Mouse (Mus musculus): ENCODE results near the gene 5430419D17Rik. TPM values are rescaled to one million over a fixed set of nuclear protein-coding genes. Genes with fewer than 3 reads are reported as not detected.
A peak's percentile ranks its signal among the peaks of the same experiment; 100 is the strongest.

The 5430419D17Rik gene
- polyA plus RNA-seq, 1 experiment from 2014 or later: not detected

DNA sequence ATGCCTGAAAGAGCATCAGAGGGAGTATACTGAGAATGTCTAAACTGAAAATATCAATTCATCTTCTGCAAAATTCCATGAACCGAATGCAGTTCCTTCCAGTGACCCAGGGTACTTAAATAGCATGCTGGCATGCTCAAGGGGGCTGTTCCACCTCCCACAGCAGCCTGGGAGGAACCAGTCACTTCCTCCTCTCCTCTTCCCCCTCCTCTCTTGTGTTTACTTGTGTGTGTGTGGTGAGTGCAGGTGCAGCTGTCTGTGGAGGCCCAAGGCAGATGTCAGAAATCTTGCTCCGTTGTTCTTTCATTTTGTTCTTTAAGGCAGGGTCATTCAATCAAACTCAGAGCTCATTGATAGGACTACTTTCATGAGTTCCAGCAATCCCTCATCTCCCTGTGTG is 5.1 kb upstream of the 5430419D17Rik start:
- DNase-seq: no peak
- Histone ChIP-seq H3K9ac (no peak overlapping the region), H3K4me2 (no peak overlapping the region)

DNA sequence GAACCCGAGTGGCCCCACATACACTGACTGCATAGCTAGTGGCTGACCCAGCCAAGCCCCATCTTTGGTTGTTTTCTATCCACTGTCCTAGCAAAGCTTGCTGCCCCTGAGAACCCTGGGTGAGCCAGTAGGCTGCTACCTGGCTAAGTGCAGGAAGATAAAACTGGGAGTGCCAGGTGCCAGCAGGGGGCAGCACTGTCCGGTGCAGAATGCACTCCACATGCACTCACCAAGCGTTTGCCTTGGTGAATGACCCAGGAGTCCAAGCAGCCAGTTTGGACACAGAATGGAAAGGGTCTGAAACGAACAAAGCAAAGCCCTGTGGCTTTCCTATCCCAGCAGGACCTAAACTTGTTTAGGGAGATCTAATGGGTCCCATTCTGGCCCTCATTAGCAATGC is 8.5 kb downstream of the 5430419D17Rik start:
- Histone ChIP-seq H3K27me3 (ENCODE audit: insufficient read depth, low read length) (no peaks in the 10 kb centered on the region), H3K27ac (ENCODE audit: low read depth) (no peak overlapping the region), H3K4me1 (ENCODE audit: insufficient read depth) (no peaks in the 10 kb centered on the region), H3K4me2 (no peak overlapping the region), H3K9ac (no peak overlapping the region), H3K4me3 (ENCODE audit: low read depth, low read length) (no peak overlapping the region), H3K9me3 (ENCODE audit: low read depth, low read length) (no peaks in the 10 kb centered on the region), H3K36me3 (ENCODE audit: insufficient read depth) (no peaks in the 10 kb centered on the region)
- ATAC-seq (ENCODE audit: insufficient read depth) (no peak), DNase-seq (peak; percentile 56)
- 39% methylated on average over 4 of the region's 4 CpGs for WGBS
- TF ChIP-seq CTCF (IDR thresholded peaks at IDR 0.05; ENCODE audit: low read depth): peak; percentile 72

More for the DNA sequence above, 5.1 kb upstream of the 5430419D17Rik start:
- Histone ChIP-seq H3K36me3 (ENCODE audit: insufficient read depth) (no peaks in the 10 kb centered on the region), H3K4me3 (ENCODE audit: low read depth, low read length) (no peak overlapping the region), H3K4me1 (ENCODE audit: insufficient read depth) (no peaks in the 10 kb centered on the region), H3K27ac (ENCODE audit: low read depth) (no peak overlapping the region), H3K9me3 (ENCODE audit: low read depth, low read length) (no peaks in the 10 kb centered on the region), H3K27me3 (ENCODE audit: insufficient read depth, low read length) (no peaks in the 10 kb centered on the region)
- TF ChIP-seq CTCF (IDR thresholded peaks at IDR 0.05; ENCODE audit: low read depth): no peak
- WGBS: 16% methylated on average over 2 of the region's 2 CpGs
- no peak for ATAC-seq (ENCODE audit: insufficient read depth)

DNA sequence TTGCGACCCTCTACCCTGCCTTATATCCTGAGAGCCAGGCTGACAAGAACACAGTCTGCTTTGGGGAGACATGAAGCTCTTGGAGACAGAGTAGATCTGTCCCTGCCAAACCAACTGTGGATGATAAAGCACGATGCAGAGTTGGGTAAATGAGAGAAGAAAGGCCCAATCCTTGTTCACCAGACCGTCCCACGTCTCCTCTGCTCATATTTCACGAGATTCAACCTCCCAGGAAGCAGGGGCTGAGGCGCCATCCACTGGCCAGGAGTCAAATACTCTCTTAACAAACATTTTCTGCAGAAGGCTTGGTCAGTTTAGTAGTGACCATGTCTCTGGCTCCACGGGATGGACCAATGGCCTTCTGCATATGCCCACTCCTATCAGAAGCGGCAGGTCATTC is 10.1 kb downstream of the 5430419D17Rik start:
- TF ChIP-seq CTCF (IDR thresholded peaks at IDR 0.05; ENCODE audit: low read depth): no peak
- ATAC-seq (ENCODE audit: insufficient read depth): no peak
- H3K9me3 ChIP-seq (ENCODE audit: low read depth, low read length): no peaks in the 10 kb centered on the region
- H3K4me2 ChIP-seq: no peak overlapping the region
- no peak overlapping the region for H3K27ac ChIP-seq (ENCODE audit: low read depth)
- WGBS: 57% methylated on average over 8 of the region's 8 CpGs
- peak; percentile 8 for DNase-seq
- H3K9ac ChIP-seq: no peak overlapping the region
- no peaks in the 10 kb centered on the region for H3K36me3 ChIP-seq (ENCODE audit: insufficient read depth)
- no peak overlapping the region for H3K4me3 ChIP-seq (ENCODE audit: low read depth, low read length)
- no peaks in the 10 kb centered on the region for H3K4me1 ChIP-seq (ENCODE audit: insufficient read depth)
- H3K27me3 ChIP-seq (ENCODE audit: insufficient read depth, low read length): no peaks in the 10 kb centered on the region

DNA sequence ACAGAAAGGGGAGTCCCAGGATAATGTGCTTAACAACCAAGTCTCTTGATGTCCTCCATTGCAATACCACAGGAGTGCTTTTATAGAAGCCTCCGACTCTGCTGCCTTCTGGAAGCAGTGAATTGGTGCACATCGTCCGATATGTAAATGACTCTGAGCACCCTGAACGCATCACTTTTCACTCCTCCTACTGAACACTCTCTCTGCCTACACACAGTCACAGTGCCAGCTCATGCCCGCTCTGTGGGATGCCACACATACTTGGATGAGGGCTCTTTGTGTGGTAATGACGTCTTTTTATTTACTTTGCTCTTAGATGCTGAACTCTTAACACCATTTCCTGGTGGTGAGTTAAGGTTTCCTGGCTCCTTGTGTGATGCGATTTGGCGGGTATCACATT is 12.8 kb downstream of the 5430419D17Rik start:
- no peak for TF ChIP-seq CTCF (IDR thresholded peaks at IDR 0.05; ENCODE audit: low read depth)
- Histone ChIP-seq H3K4me2 (no peak overlapping the region), H3K27ac (ENCODE audit: low read depth) (no peak overlapping the region), H3K36me3 (ENCODE audit: insufficient read depth) (no peaks in the 10 kb centered on the region), H3K27me3 (ENCODE audit: insufficient read depth, low read length) (no peaks in the 10 kb centered on the region), H3K4me3 (ENCODE audit: low read depth, low read length) (no peak overlapping the region), H3K9ac (no peak overlapping the region), H3K9me3 (ENCODE audit: low read depth, low read length) (no peaks in the 10 kb centered on the region), H3K4me1 (ENCODE audit: insufficient read depth) (no peaks in the 10 kb centered on the region)
- DNase-seq (peak; percentile 35), ATAC-seq (ENCODE audit: insufficient read depth) (no peak; the same call in 1 of the 2 replicates)
- WGBS: 60% methylated on average over 8 of the region's 8 CpGs

DNA sequence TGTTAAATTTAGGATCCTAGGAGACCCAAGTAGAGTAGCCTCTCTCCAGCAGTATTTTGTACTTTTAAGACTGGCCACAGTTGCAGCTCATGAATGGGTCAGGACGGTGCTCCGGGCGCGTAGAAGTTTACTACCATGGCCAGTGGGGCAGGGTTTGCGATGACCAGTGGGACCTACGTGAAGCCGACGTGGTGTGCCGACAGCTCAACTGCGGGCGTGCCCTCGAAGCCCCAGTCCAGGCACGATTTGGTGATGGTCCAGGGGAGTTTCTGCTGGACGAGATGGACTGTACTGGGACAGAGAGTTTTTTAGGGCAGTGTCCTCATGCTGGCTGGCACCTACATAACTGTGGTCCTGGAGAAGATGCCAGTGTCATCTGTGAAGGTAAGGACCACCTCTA is 13.8 kb downstream of the 5430419D17Rik start:
- no peaks in the 10 kb centered on the region for H3K27me3 ChIP-seq (ENCODE audit: insufficient read depth, low read length)
- no peaks in the 10 kb centered on the region for H3K36me3 ChIP-seq (ENCODE audit: insufficient read depth)
- no peaks in the 10 kb centered on the region for H3K9me3 ChIP-seq (ENCODE audit: low read depth, low read length)
- no peak overlapping the region for H3K27ac ChIP-seq (ENCODE audit: low read depth)
- no peak overlapping the region for H3K4me3 ChIP-seq (ENCODE audit: low read depth, low read length)
- no peak for ATAC-seq (ENCODE audit: insufficient read depth)
- no peak for TF ChIP-seq CTCF (IDR thresholded peaks at IDR 0.05; ENCODE audit: low read depth)
- no peak for DNase-seq
- no peaks in the 10 kb centered on the region for H3K4me1 ChIP-seq (ENCODE audit: insufficient read depth)
- 94% methylated on average over 14 of the region's 14 CpGs for WGBS
- H3K9ac ChIP-seq: no peak overlapping the region
- H3K4me2 ChIP-seq: no peak overlapping the region

DNA sequence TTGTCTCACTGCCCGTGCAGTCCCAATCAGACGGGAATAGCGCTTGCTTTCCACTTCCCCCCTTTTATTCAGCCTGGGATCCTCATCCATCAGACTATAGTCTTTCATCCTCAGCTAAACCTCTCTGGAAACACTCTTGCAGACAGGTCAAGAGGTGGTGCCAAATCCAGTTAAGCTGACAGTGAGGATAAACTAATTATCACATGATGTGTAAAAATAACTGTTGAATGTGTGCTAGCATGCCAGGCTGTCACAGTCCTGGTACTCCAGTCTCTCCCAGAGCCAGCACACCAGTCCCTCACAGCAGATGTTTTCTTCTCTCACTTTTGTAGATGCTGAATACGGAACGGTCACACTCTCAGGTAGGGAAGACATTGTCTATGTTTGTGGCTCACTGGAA is 48.9 kb downstream of the 5430419D17Rik start:
- no peaks in the 10 kb centered on the region for H3K36me3 ChIP-seq (ENCODE audit: insufficient read depth)
- TF ChIP-seq CTCF (IDR thresholded peaks at IDR 0.05; ENCODE audit: low read depth): no peak
- H3K9me3 ChIP-seq (ENCODE audit: low read depth, low read length): no peaks in the 10 kb centered on the region
- no peaks in the 10 kb centered on the region for H3K4me1 ChIP-seq (ENCODE audit: insufficient read depth)
- H3K27ac ChIP-seq (ENCODE audit: low read depth): no peak overlapping the region
- H3K4me2 ChIP-seq: no peak overlapping the region
- H3K9ac ChIP-seq: no peak overlapping the region
- no peak overlapping the region for H3K4me3 ChIP-seq (ENCODE audit: low read depth, low read length)
- DNase-seq (no peak), ATAC-seq (ENCODE audit: insufficient read depth) (no peak)
- H3K27me3 ChIP-seq (ENCODE audit: insufficient read depth, low read length): no peaks in the 10 kb centered on the region
- WGBS: 47% methylated on average over 5 of the region's 5 CpGs

DNA sequence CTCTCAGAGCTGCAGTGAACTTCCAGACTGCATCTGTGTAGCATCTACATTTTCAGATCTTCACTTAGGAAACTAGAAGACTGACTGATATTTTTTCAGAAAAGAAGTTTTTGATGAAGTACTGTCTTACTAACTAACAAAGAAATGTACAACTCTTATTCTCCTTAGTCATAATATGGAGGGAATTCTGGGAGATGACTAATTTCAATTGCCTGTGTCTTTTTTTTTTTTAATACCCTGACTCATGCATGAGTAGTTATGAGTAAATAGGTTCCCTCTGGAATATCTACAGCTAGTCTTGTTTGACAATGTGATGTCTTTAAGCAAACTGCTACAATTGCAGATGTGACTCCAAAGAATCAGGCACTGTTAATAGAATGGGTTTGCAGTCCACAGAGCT is 61.9 kb downstream of the 5430419D17Rik start:
- Histone ChIP-seq H3K9ac (no peak overlapping the region), H3K4me3 (ENCODE audit: low read depth, low read length) (no peak overlapping the region), H3K27me3 (ENCODE audit: insufficient read depth, low read length) (no peaks in the 10 kb centered on the region), H3K36me3 (ENCODE audit: insufficient read depth) (no peaks in the 10 kb centered on the region), H3K27ac (ENCODE audit: low read depth) (no peak overlapping the region), H3K4me2 (no peak overlapping the region), H3K4me1 (ENCODE audit: insufficient read depth) (no peaks in the 10 kb centered on the region), H3K9me3 (ENCODE audit: low read depth, low read length) (no peaks in the 10 kb centered on the region)
- no peak for DNase-seq
- no peak for ATAC-seq (ENCODE audit: insufficient read depth)
- TF ChIP-seq CTCF (IDR thresholded peaks at IDR 0.05; ENCODE audit: low read depth): no peak

DNA sequence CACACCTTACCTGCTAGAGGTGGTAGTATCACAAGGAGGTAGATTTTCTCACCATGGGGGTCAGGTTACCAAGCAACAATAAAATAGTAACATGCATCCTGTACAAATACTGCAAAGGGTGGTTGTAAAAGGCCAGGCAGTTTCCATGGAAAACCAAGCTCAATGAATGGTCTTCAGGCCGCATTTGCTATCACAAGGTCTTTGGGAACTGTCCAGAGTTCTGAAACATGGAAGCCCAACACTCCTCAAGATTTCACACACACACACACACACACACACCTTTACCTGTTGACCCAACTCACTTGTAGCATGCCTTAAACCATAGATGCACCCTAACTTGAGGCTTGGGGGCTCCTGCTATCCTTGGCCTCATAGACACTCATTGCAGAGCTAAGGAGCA is 70.8 kb downstream of the 5430419D17Rik start:
- Histone ChIP-seq H3K9me3 (ENCODE audit: low read depth, low read length) (no peaks in the 10 kb centered on the region), H3K27me3 (ENCODE audit: insufficient read depth, low read length) (no peaks in the 10 kb centered on the region), H3K4me1 (ENCODE audit: insufficient read depth) (no peaks in the 10 kb centered on the region), H3K36me3 (ENCODE audit: insufficient read depth) (no peaks in the 10 kb centered on the region), H3K9ac (no peak overlapping the region), H3K4me2 (no peak overlapping the region), H3K4me3 (ENCODE audit: low read depth, low read length) (no peak overlapping the region), H3K27ac (ENCODE audit: low read depth) (no peak overlapping the region)
- no peak for TF ChIP-seq CTCF (IDR thresholded peaks at IDR 0.05; ENCODE audit: low read depth)
- 13% methylated on average over 1 of the region's 1 CpGs for WGBS
- DNase-seq: peak; percentile 77
- ATAC-seq (ENCODE audit: insufficient read depth): no peak

Data from lung, embryonic 14.5 days (tissue).